ENCODE assay signal across 30 mouse cellular contexts in genomic region chr5:25353509-25353908, GRCm38 (mm10).
DNase-seq lines count a peak whose midpoint lies in the region; ATAC-seq lines count a peak whose summit lies in the region.
"Had no signal": no experiment of that assay in that cellular context is flagged by ENCODE, and none has a peak within 500 bp of the region (broad histone marks: within the 10 kb centered on the region; RNA-seq: fewer than 3 reads in every experiment).

No protein-coding gene starts in this region.

- no peak for DNase-seq in frontal cortex, postnatal 10 days (ENCODE audit: low spot score in 2 of 2)
- peak; percentile 6 to 33 for DNase-seq in layer of hippocampus, adult 18-20 months (ENCODE audit: low spot score in 2 of 2)
- DNase-seq in layer of hippocampus, postnatal 36 days: no peak
- peak; percentile 9 for DNase-seq in layer of hippocampus, adult 9-11 months
- DNase-seq in layer of hippocampus, postnatal 10 days (ENCODE audit: low spot score in 2 of 2): no peak
- DNase-seq in brain, adult 2 months (ENCODE audit: low read depth, low spot score): peak; percentile 59
- DNase-seq in midbrain, embryonic 14.5 days: no peak
- DNase-seq: adrenal gland, adult 8-10 months; adrenal gland, postnatal 14 days; adrenal gland, postnatal 36 days; B cell, adult 2 months; cerebellum, adult 11 months; cerebellum, adult 18-20 months; cerebellum, adult 8-10 months; cerebellum, adult 9-11 months; cerebellum, postnatal 14 days; cerebellum, postnatal 36 days; embryo, embryonic 11 days had no signal

- H3K4me1 ChIP-seq in midbrain, embryonic 14.5 days (ENCODE audit: control insufficient read depth, insufficient read depth, low read length): no peaks in the 10 kb centered on the region
- H3K4me1 ChIP-seq: embryonic facial prominence, embryonic 13.5 days; embryonic facial prominence, embryonic 15.5 days; forebrain, embryonic 10.5 days; forebrain, embryonic 12.5 days had no signal

- 85% methylated on average over 2 of the region's 2 CpGs for WGBS in midbrain, embryonic 14.5 days

- H3K36me3 ChIP-seq in midbrain, embryonic 14.5 days (ENCODE audit: control insufficient read depth, insufficient read depth, low read length): peaks cover 35% of the 10 kb centered on the region

- peak; percentile 85 for ATAC-seq in frontal cortex, adult (ENCODE audit: low TSS enrichment)
- no peak for ATAC-seq in midbrain, embryonic 14.5 days (ENCODE audit: low FRiP score, low TSS enrichment)
- ATAC-seq: activated CD4-positive, CD25-positive, alpha-beta regulatory T cell, adult 4 months; CD4-positive, CD25-positive, alpha-beta regulatory T cell, adult 4 months; forebrain, embryonic 14.5 days; Patski had no signal

- no peaks in the 10 kb centered on the region for H3K27me3 ChIP-seq in midbrain, embryonic 14.5 days (ENCODE audit: control insufficient read depth, insufficient read depth, low read length)
- H3K27me3 ChIP-seq: CH12.LX; embryonic facial prominence, embryonic 13.5 days; embryonic facial prominence, embryonic 15.5 days; forebrain, embryonic 12.5 days; Patski had no signal

- H3K9ac ChIP-seq in midbrain, embryonic 14.5 days (replicated peaks; ENCODE audit: low read length): no peak overlapping the region
- H3K9ac ChIP-seq: embryonic facial prominence, embryonic 13.5 days; embryonic facial prominence, embryonic 15.5 days; forebrain, embryonic 12.5 days had no signal

- H3K4me2 ChIP-seq in midbrain, embryonic 14.5 days (ENCODE audit: low read length): no peak overlapping the region
- H3K4me2 ChIP-seq: embryonic facial prominence, embryonic 13.5 days; embryonic facial prominence, embryonic 15.5 days; forebrain, embryonic 12.5 days had no signal

- H3K9me3 ChIP-seq in midbrain, embryonic 14.5 days (ENCODE audit: control insufficient read depth, low read length): no peaks in the 10 kb centered on the region
- H3K9me3 ChIP-seq: embryonic facial prominence, embryonic 13.5 days; embryonic facial prominence, embryonic 15.5 days; forebrain, embryonic 10.5 days; forebrain, embryonic 12.5 days; G1E had no signal

- no peak overlapping the region for H3K4me3 ChIP-seq in midbrain, embryonic 14.5 days (replicated peaks; ENCODE audit: low read depth, low read length)
- H3K4me3 ChIP-seq: embryonic facial prominence, embryonic 13.5 days; embryonic facial prominence, embryonic 15.5 days; erythroblast, embryonic 14.5 days; forebrain, embryonic 10.5 days; forebrain, embryonic 12.5 days had no signal

- H3K27ac ChIP-seq in midbrain, embryonic 14.5 days (replicated peaks; ENCODE audit: low read depth, low read length): no peak overlapping the region
- H3K27ac ChIP-seq: embryonic facial prominence, embryonic 13.5 days; embryonic facial prominence, embryonic 15.5 days; forebrain, embryonic 10.5 days; forebrain, embryonic 12.5 days had no signal

Comparison
In these comparisons a context has a peak if more than half of its experiments do, and no peak if none do; other contexts are left out.
1. DNase-seq: peak in layer of hippocampus, adult 18-20 months (2 of 2), layer of hippocampus, adult 9-11 months (single experiment) and brain, adult 2 months (single experiment); none in frontal cortex, postnatal 10 days (0 of 2), layer of hippocampus, postnatal 36 days (0 of 2), layer of hippocampus, postnatal 10 days (0 of 2) and midbrain, embryonic 14.5 days (single experiment).